Mouse (Mus musculus) limb, embryonic 15.5 days (tissue): ENCODE results near the gene Atg4d. TPM values are rescaled to one million over a fixed set of nuclear protein-coding genes. Genes with fewer than 3 reads are reported as not detected.
"Not testable (repeated sequence)": the region's sequence is repeated elsewhere in the genome, so short reads cannot be mapped to it uniquely, and the experiment has no call there.

ENCODE experiments used
- ATAC-seq: fragments of 200-750 bp; cut with Nextera tagmentation; 2 replicates; pipeline ENCODE4 v1.8.0; 2017; ENCODE audit warnings: low read depth, moderate TSS enrichment; ENCODE audit not compliant: insufficient number of reproducible peaks, low FRiP score, low TSS enrichment
- H3K27ac ChIP-seq: fragments of 300-500 bp; sonication (generic); 2 replicates; pipeline ENCODE4 v1.5.1; 2015; ENCODE audit warnings: moderate library complexity, mild to moderate bottlenecking, inconsistent platforms
- H3K27me3 ChIP-seq: fragments of 300-500 bp; sonication (generic); 2 replicates; pipeline ENCODE4 v1.6.1; 2015; ENCODE audit warnings: inconsistent platforms
- H3K36me3 ChIP-seq: fragments of 300-500 bp; sonication (generic); 2 replicates; pipeline ENCODE4 v1.6.1; 2015; ENCODE audit warnings: inconsistent platforms
- H3K4me1 ChIP-seq: fragments of 300-500 bp; sonication (generic); 2 replicates; pipeline ENCODE4 v1.6.1; 2015; ENCODE audit warnings: inconsistent platforms
- H3K4me2 ChIP-seq: fragments of 300-500 bp; sonication (generic); 2 replicates; pipeline ENCODE4 v1.6.1; 2015; ENCODE audit warnings: mild to moderate bottlenecking, inconsistent platforms
- H3K4me3 ChIP-seq: fragments of 300-500 bp; sonication (generic); 2 replicates; pipeline ENCODE4 v1.5.1; 2015; ENCODE audit warnings: mild to moderate bottlenecking, inconsistent platforms
- H3K9ac ChIP-seq: fragments of 300-500 bp; sonication (generic); 2 replicates; pipeline ENCODE4 v1.6.1; 2015; ENCODE audit warnings: inconsistent platforms
- H3K9me3 ChIP-seq: fragments of 300-500 bp; sonication (generic); 2 replicates; pipeline ENCODE4 v1.6.1; 2016; ENCODE audit warnings: inconsistent platforms
- WGBS: fragments of 180-500 bp; shearing (Covaris S2); methylation state at CpG from one replicate; pipeline ENCODE4 v1.1.7; 2015; 5-methylcytosine and 5-hydroxymethylcytosine counted together
- polyA plus RNA-seq: library from polyadenylated mRNA; unstranded; fragments of >200 nt; fragmentation: Nextera tagmentation; extraction: Ambion mirVana; gene quantifications from 2 replicates; pipeline ENCODE4 v1.2.1, GENCODE M21; 2015

Atg4d gene
- polyA plus RNA-seq, 1 experiment from 2014 or later = 40.8 TPM

DNA sequence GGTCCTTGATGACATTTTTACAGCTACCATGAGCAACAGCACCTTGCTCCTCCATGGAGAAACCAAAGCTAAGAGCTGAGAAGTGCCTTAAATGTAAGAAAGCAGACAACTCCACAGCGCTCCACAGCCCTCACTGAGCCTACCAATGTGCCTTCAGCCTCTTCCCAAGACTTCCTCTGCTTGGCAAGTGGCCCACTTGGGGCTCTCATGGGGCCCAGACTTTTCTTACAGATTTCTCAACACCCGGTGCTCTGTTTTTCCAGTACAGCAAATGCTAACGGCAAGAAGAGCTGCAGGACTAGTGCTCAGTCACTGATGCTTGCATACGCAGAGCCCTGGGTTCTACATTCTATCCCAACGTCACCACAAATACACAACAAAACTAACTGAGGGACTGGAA, 12.7 kb downstream of the Atg4d start:
- WGBS = 91% methylated on average over 5 of the region's 5 CpGs
- no peak overlapping the region for H3K27ac ChIP-seq
- ATAC-seq = no peak

DNA sequence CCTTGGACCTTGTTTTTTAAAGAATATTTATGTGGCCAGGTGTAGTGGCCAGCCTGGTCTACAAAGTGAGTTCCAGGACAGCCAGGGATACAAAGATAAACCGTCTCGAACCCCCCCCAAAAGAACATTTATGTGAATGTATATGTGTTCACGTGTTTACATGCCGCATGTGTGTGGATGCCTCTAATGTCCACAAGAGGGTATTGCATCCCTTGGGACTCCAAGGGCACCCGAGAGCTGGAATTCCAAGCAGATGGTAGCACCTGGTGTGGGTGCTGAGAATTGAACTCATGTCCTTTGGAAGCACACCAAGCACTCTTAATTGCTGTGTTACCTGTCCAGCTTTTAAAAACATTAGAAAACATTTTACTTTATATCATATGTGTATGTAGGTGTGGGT, 18.5 kb downstream of the Atg4d start:
- peaks cover 53% of the 10 kb centered on the region for H3K36me3 ChIP-seq
- no peaks in the 10 kb centered on the region for H3K27me3 ChIP-seq
- H3K9ac ChIP-seq = no peak overlapping the region
- H3K4me1 ChIP-seq = peaks cover 14% of the 10 kb centered on the region
- 89% methylated on average over 5 of the region's 5 CpGs for WGBS
- no peak overlapping the region for H3K27ac ChIP-seq
- H3K9me3 ChIP-seq = no peaks in the 10 kb centered on the region
- no peak overlapping the region for H3K4me2 ChIP-seq
- H3K4me3 ChIP-seq = no peak overlapping the region
- no peak for ATAC-seq

More for the DNA sequence above, 12.7 kb downstream of the Atg4d start:
- Histone ChIP-seq H3K4me1 (no peaks in the 10 kb centered on the region), H3K9me3 (no peaks in the 10 kb centered on the region), H3K27me3 (no peaks in the 10 kb centered on the region), H3K9ac (no peak overlapping the region), H3K4me2 (no peak overlapping the region), H3K36me3 (peaks cover 89% of the 10 kb centered on the region), H3K4me3 (no peak overlapping the region)

DNA sequence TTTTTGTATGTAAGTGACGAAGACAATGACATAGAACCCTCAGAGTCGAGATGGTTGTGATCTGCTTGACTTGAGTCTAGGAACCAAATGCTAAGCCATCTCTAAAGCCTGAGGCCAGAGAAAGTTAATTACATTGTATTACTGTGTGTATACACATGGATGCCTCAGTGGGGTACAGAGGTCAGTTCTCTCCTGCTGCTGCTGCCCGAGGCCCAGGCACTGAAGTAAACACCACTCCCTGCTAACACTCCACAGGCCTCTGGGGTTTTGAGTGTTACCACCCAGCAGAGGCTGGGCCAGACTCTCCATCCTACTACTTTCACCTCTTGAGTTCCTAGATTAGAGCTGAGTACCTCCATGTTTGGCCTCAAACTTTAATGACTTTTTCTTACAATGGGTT, 18.9 kb downstream of the Atg4d start:
- no peaks in the 10 kb centered on the region for H3K9me3 ChIP-seq
- WGBS = 93% methylated on average over 3 of the region's 3 CpGs
- H3K36me3 ChIP-seq = peaks cover 50% of the 10 kb centered on the region

DNA sequence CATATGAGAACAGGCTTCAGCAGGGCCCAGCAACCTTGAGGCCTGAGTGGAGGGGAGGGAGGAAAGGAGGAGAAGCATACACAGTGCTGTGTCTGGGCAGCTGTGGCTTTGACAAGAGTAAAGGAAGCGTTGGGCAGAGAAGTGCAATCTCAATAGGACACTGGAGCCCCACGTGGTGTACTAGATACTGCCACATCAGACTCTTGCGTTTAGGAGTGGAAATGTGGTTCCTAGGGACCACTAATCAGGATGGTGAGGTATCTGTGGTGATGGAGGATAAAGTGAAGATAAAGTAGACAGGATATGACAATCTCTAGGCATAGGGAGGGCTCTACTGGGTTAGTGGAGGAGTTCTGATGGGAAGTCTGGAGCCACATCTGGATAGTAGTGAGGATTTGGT, 21.7 kb downstream of the Atg4d start:
- Histone ChIP-seq H3K27ac (0 out of 2 replicates have a peak overlapping the region, but pooled peaks have one; percentile 4), H3K36me3 (peaks cover 24% of the 10 kb centered on the region), H3K9me3 (no peaks in the 10 kb centered on the region), H3K4me3 (peak overlapping the region; percentile 81), H3K27me3 (no peaks in the 10 kb centered on the region), H3K4me1 (peaks cover 34% of the 10 kb centered on the region), H3K9ac (peak overlapping the region; percentile 58; the same call in 1 of the 2 replicates), H3K4me2 (peak overlapping the region; percentile 69)
- 71% methylated on average over 3 of the region's 3 CpGs for WGBS
- no peak for ATAC-seq

More for the DNA sequence above, 18.9 kb downstream of the Atg4d start:
- no peak overlapping the region for H3K4me3 ChIP-seq
- H3K4me1 ChIP-seq = peaks cover 18% of the 10 kb centered on the region
- H3K9ac ChIP-seq = no peak overlapping the region
- H3K27me3 ChIP-seq = no peaks in the 10 kb centered on the region
- no peak overlapping the region for H3K4me2 ChIP-seq
- no peak overlapping the region for H3K27ac ChIP-seq
- no peak for ATAC-seq

DNA sequence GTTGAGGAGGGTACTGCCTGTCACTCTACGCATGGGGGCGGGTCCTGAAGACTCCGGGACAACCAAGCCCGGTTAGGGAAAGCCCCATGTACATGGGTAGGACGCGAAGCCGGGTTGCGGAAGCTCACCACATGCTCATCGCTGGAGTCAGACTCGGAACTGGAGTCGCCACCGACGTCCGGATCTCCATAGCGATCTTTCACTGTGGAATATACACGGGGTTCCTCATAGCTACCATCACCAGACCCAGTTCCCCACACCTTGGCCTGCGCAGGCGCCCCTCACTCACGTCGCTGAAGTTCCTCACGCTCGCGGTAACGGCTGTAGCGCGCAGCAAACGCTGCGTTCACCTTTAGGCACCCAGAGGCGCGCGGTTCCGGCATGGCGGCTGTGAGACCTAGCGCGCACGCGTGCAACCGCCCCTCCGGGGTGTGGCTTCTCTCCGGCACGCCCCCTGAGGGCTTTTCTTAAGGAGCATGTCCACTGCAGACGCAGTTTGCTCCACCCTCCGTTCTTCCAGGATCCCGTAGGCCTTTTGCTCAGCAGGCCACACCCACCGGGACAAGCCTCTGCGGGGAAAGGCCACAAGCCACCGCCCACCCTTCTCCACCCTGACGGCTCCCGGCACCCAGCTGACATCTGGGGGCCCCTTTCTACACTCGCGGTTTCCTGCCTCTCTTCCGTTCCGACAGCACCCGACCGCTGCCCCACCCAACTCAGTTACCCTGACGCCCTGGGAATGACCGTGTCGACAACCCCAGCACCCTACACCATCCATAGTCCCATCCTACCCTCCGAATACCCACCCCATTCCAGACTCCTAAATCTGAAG, 22.7 kb downstream of the Atg4d start, which contains the start of gene Kri1:
Gene Kri1 (minus strand): TSS at position 399 of the 832 bp plus-strand sequence.
- peak within 1 kb of the TSS; percentile 81 for H3K4me3 ChIP-seq
- peak within 1 kb of the TSS; percentile 69 for H3K4me2 ChIP-seq
- peak within 1 kb of the TSS; percentile 91 for H3K27ac ChIP-seq
- under 1% methylated on average over 59 of the region's 59 CpGs for WGBS
- H3K9me3 ChIP-seq = no peaks in the 10 kb centered on the region
- H3K4me1 ChIP-seq = peaks cover 34% of the 10 kb centered on the region
- H3K27me3 ChIP-seq = no peaks in the 10 kb centered on the region
- peak; percentile 77 for ATAC-seq
- peaks cover 18% of the 10 kb centered on the region for H3K36me3 ChIP-seq
- peak within 1 kb of the TSS; percentile 58 for H3K9ac ChIP-seq

DNA sequence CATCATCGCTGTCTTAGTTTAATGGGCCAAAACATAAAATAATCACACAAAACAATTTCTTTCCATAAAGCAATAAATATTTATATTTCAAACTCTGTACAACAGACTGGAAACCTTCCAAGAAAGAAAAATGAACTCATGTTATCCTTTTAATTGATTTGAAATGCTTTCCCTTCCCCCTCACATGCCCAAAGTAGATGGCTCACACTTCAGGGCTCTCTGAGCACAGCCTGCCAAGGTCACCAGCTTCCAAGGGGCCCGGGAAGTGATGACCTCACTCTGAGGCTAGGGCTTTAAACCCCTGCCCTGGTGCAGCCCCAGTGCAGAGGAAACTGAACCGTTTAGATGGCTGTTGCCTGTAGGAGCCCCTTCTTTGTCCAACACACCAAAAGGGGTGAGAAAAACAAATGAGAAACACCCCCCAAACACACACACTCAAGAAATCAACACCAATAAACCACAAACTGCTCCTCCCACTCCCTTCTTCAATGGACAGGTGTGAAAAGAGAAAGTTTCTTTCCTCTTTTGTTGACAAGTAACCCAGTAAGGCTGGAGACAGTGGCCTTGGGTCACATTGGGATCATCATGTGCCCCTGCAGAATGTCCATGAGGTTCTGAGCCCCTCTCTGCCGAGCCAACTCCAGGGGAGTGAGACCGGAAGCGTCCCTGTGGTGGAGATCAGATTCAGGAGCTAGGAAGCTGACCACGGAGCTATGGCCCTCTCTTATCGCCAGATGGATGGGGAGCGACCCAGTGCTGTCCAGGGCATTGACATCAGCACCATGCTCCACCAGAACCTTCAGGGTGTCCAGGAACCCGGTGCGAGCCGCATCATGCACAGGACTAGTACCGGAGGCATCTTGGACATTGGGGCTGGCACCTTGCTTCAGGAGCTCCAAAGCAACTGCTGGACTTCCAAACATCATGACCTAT, 23.6 kb downstream of the Atg4d start:
- WGBS = 73% methylated on average over 13 of the region's 13 CpGs
- Histone ChIP-seq H3K9me3 (no peaks in the 10 kb centered on the region), H3K36me3 (peaks cover 15% of the 10 kb centered on the region), H3K4me1 (peaks cover 34% of the 10 kb centered on the region), H3K4me3 (peak overlapping the region; percentile 81), H3K9ac (0 out of 2 replicates have a peak overlapping the region, but pooled peaks have one; percentile 23), H3K27me3 (no peaks in the 10 kb centered on the region), H3K4me2 (peak overlapping the region; percentile 69), H3K27ac (peak overlapping the region; percentile 91)
- ATAC-seq = no peak

DNA sequence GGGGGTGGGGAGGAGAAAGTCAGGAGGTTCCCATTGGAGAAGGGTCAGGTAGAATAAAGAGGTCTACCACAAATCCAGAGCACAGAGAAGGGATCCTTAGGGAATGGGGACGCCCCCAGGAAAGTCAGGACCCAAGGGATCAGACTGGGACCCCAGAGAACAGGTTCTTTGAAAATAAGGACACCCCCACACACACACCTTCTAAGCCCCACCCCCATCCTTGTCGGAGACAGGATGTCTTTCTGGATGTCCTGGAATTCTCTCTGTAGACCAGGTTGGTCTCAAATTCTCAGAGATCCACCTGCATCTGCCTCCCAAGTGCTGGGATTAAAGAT, 24.2 kb downstream of the Atg4d start:
- peaks cover 9% of the 10 kb centered on the region for H3K36me3 ChIP-seq
- no peaks in the 10 kb centered on the region for H3K27me3 ChIP-seq
- H3K4me1 ChIP-seq = peaks cover 34% of the 10 kb centered on the region
- 81% methylated on average over 2 of the region's 2 CpGs for WGBS
- H3K9me3 ChIP-seq = no peaks in the 10 kb centered on the region
- no peak overlapping the region for H3K27ac ChIP-seq
- no peak for ATAC-seq
- H3K4me3 ChIP-seq = peak overlapping the region; percentile 76; the same call in 1 of the 2 replicates
- H3K9ac ChIP-seq = no peak overlapping the region
- peak overlapping the region; percentile 69; the same call in 1 of the 2 replicates for H3K4me2 ChIP-seq

DNA sequence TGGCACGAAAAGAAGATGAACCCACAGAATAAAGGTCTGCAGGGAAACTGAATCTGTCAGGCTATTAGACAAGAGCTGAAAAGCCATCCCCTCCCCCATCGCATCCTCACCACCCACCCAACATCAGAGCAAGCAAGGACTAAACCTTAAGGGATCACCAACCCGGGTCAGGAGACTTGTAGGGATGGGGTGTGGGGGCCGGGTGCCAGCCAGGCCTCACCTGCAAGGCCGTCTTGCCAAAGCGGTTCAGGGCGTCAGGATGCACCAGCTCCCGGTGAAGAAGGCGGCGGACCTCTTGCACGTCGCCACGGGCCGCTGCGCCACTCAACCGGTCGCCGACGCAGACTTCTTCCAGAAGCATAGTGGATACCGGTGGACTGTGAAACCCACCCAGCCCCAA, 25.5 kb downstream of the Atg4d start:
- H3K4me1 ChIP-seq = peaks cover 34% of the 10 kb centered on the region
- H3K4me3 ChIP-seq = peak overlapping the region; percentile 76
- no peaks in the 10 kb centered on the region for H3K9me3 ChIP-seq
- peak overlapping the region; percentile 64 for H3K9ac ChIP-seq
- no peaks in the 10 kb centered on the region; the same call in 1 of the 2 replicates for H3K36me3 ChIP-seq
- H3K27ac ChIP-seq = peak overlapping the region; percentile 82
- WGBS = under 1% methylated on average over 20 of the region's 20 CpGs
- H3K4me2 ChIP-seq = peak overlapping the region; percentile 74
- ATAC-seq = no peak
- no peaks in the 10 kb centered on the region for H3K27me3 ChIP-seq

DNA sequence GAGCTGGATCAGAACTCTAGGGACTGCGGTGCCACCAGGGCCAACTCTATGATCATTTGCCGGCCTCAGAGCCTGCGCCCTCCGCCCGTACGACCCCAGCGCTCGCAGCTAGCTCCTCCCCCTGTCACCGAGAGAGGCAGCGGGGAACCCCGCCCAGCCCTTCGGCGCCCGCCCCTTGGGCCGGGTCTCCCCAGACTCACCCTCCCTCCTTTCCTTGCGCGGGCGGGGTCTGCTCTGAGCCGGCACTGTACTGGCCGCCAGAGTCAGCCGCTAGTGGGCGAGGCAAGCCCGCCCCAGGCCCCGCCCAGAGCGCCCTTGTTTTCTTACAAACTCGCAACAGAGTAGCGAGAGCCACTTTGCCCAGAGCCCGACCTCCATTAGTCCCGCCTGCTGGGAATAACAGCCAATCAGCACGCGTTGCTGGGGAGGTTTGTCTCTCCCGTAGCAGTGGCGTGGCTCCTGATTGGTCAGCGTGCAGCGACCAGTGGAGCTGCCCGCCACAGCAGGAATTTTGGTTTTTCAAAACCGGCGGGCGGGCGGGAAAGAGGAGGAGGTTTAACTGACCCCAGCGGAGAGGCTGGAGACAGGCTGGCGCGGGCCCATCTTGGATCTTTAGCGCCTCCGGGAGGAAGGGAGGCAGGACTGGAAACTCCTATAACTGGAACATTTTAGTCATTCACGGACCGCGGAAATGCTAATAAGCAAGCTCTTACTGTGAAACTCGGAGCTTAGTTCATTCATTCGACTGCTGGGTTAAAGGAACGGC, 26.1 kb downstream of the Atg4d start, which contains the start of gene Cdkn2d:
Gene Cdkn2d (minus strand): TSS at position 386 of the 766 bp plus-strand sequence.
- H3K4me3 ChIP-seq = peak within 1 kb of the TSS; percentile 76

DNA sequence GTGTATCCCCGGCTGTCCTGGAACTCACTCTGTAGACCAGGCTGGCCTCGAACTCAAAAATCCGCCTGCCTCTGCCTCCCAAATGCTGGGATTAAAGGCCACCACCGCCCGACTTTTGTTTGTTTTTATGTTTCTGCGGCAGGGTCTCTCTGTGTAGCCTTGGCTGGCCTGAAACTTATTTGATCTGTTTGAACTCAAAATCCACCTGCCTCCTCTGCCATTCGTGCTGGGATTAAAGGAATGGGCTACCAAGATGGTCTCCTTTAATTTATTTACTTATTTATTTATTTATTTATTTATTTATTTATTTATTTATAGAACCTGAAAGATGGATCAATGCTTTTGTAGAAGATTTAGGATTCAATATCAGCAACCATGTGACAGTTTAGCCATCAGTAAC, 26.8 kb downstream of the Atg4d start:
- Histone ChIP-seq H3K27ac (peak overlapping the region; percentile 82), H3K4me3 (peak overlapping the region; percentile 76), H3K4me2 (peak overlapping the region; percentile 64), H3K4me1 (peaks cover 26% of the 10 kb centered on the region)
- ATAC-seq, H3K27me3 ChIP-seq, H3K9me3 ChIP-seq, H3K9ac ChIP-seq, H3K36me3 ChIP-seq: not testable (repeated sequence)
- 15% methylated on average over 7 of the region's 7 CpGs for WGBS

More for the DNA sequence above, 26.1 kb downstream of the Atg4d start, which contains the start of gene Cdkn2d:
- Histone ChIP-seq H3K9ac (peak within 1 kb of the TSS; percentile 64), H3K9me3 (no peaks in the 10 kb centered on the region), H3K27me3 (no peaks in the 10 kb centered on the region), H3K4me1 (peaks cover 32% of the 10 kb centered on the region), H3K27ac (peak within 1 kb of the TSS; percentile 82), H3K36me3 (no peaks in the 10 kb centered on the region; the same call in 1 of the 2 replicates), H3K4me2 (peak within 1 kb of the TSS; percentile 74)
- under 1% methylated on average over 49 of the region's 51 CpGs for WGBS
- ATAC-seq = peak; percentile 98

DNA sequence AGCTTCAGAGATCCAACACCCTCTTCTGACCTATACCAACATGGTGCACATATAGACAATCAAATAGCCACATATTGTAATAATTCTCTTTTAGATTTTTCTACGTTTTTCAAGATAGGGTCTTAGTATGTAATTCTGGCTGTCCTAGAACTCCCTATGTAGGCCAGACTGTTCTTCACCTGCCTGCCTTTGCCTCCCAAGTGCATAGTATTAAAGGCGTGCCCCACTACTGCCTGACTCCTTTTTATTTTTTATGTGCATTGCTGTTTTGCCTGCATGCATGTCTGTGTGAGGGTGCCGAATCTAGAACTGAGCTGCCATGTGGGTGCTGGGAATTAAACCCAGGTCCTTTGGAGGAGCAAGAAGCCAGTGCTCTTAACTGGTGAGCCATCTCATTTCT, 27.2 kb downstream of the Atg4d start:
- 87% methylated on average over 3 of the region's 3 CpGs for WGBS
- Histone ChIP-seq H3K4me2 (no peak overlapping the region; the same call in 1 of the 2 replicates), H3K4me3 (no peak overlapping the region), H3K9ac (no peak overlapping the region), H3K36me3 (no peaks in the 10 kb centered on the region), H3K27ac (no peak overlapping the region), H3K4me1 (peaks cover 22% of the 10 kb centered on the region), H3K27me3 (no peaks in the 10 kb centered on the region), H3K9me3 (no peaks in the 10 kb centered on the region)
- no peak for ATAC-seq
